Mouse (Mus musculus) embryonic facial prominence, embryonic 11.5 days (tissue): Measurements from ENCODE around the gene Gpr37. TPM values are rescaled to one million over a fixed set of nuclear protein-coding genes. Genes with fewer than 3 reads are reported as not detected.

ENCODE experiments used
- ATAC-seq: fragments of 200-750 bp; cut with Nextera tagmentation; replicated peaks from 2 replicates; pipeline ENCODE4 v1.8.0; 2017; ENCODE audit warnings: low read depth; ENCODE audit not compliant: insufficient number of reproducible peaks, low FRiP score, low TSS enrichment
- DNase-seq: peaks from one replicate; pipeline ENCODE4 v3.0.0-alpha.2; 2015; ENCODE audit warnings: low spot score
- H3K27ac ChIP-seq: fragments of 300-500 bp; sonication (generic); replicated peaks from 2 replicates; pipeline ENCODE4 v1.5.1; 2014; ENCODE audit warnings: mild to moderate bottlenecking, low read depth, low read length, control low read depth
- H3K27me3 ChIP-seq: fragments of 300-500 bp; sonication (generic); 2 replicates; pipeline ENCODE4 v1.6.1; 2014; ENCODE audit warnings: mild to moderate bottlenecking, low read length, moderate library complexity, mixed read lengths; ENCODE audit not compliant: control insufficient read depth, insufficient read depth
- H3K36me3 ChIP-seq: fragments of 300-500 bp; sonication (generic); replicated peaks from 2 replicates; pipeline ENCODE4 v1.6.1; 2014; ENCODE audit warnings: low read depth, mild to moderate bottlenecking, low read length, moderate library complexity, mixed read lengths; ENCODE audit not compliant: control insufficient read depth, insufficient read depth
- H3K4me1 ChIP-seq: fragments of 300-500 bp; sonication (generic); 2 replicates; pipeline ENCODE4 v1.6.1; 2014; ENCODE audit warnings: low read length, mixed read lengths; ENCODE audit not compliant: control insufficient read depth, insufficient read depth
- H3K4me2 ChIP-seq: fragments of 300-500 bp; sonication (generic); 2 replicates; pipeline ENCODE4 v1.6.1; 2014; ENCODE audit warnings: low read depth, mild to moderate bottlenecking, control low read depth, low read length, moderate library complexity
- H3K4me3 ChIP-seq: fragments of 300-500 bp; sonication (generic); 2 replicates; pipeline ENCODE4 v1.5.1; 2014; ENCODE audit warnings: low read depth, low read length, control low read depth
- H3K9ac ChIP-seq: fragments of 300-500 bp; sonication (generic); replicated peaks from 2 replicates; pipeline ENCODE4 v1.6.1; 2014; ENCODE audit warnings: mild to moderate bottlenecking, control low read depth, low read length
- H3K9me3 ChIP-seq: fragments of 300-500 bp; sonication (generic); replicated peaks from 2 replicates; pipeline ENCODE4 v1.6.1; 2016; ENCODE audit warnings: mild to moderate bottlenecking, low read length, inconsistent platforms, mixed read lengths; ENCODE audit not compliant: control insufficient read depth
- WGBS: fragments of 180-500 bp; shearing (Covaris S2); extraction: QIAGEN DNeasy Blood & Tissue Kit; methylation state at CpG from one replicate; pipeline ENCODE4 v1.1.7; 2014; 5-methylcytosine and 5-hydroxymethylcytosine counted together
- polyA plus RNA-seq: library from polyadenylated mRNA; unstranded; fragments of >200 nt; fragmentation: Nextera tagmentation; extraction: Ambion mirVana; gene quantifications from 2 replicates; pipeline ENCODE4 v1.2.1, GENCODE M21; 2014

Gene Gpr37
- polyA plus RNA-seq = 1.6 and 1.7 TPM in 2 replicates

DNA sequence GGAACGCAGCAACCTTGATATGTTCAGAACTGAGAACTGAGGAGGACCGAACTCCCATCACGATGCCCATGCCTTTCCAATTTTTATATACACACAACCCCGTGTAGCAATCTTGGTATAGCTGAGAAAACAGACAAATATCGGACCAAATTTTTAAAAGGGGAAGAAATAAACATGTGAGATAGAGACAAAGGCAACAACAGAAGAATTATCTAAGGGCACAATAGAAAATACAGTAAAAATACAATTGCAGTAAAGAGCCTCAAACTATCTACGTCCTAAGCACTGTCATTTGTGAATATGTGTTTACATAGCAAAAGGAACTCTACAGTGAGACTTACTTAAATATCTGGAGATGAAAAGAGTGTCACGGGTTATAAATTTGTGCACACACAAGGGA, at the start of gene Gpr37:
Gene Gpr37, minus strand, starts transcription at position 101 of the 400 bp plus-strand sequence.
- Histone ChIP-seq H3K4me2 (peak within 1 kb of the TSS; percentile 94), H3K36me3 (no peaks in the 10 kb centered on the region), H3K27me3 (peaks cover 9% of the 10 kb centered on the region; the same call in 1 of the 2 replicates), H3K9ac (peak within 1 kb of the TSS; percentile 59), H3K27ac (no peak within 1 kb of the TSS), H3K9me3 (no peaks in the 10 kb centered on the region), H3K4me3 (peak within 1 kb of the TSS; percentile 46), H3K4me1 (peaks cover 2% of the 10 kb centered on the region; the same call in 1 of the 2 replicates)
- WGBS = 40% methylated on average over 7 of the region's 7 CpGs
- ATAC-seq = peak; percentile 47; the same call in 1 of the 2 replicates
- DNase-seq = no peak

DNA sequence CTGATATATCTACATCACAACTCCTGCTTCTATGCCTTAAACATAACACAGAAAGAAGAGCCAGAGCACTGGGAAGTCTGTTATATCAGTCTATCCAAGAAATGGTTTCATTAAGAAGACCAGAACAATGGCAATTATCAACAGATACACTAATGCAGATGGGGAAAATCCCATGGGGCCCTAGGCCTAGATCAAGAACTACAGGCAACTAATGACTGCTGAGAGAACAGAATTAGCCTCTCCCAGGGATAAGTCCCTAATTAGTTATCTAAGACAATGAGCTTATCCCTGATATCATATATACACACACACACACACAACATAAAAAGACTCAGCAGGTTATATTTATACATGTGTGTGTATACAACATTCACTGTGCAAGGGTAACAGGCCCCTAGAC, 46.0 kb upstream of the Gpr37 start:
- Histone ChIP-seq H3K27ac (no peak overlapping the region), H3K4me3 (no peak overlapping the region), H3K36me3 (no peaks in the 10 kb centered on the region), H3K9ac (no peak overlapping the region), H3K4me1 (no peaks in the 10 kb centered on the region), H3K27me3 (no peaks in the 10 kb centered on the region), H3K4me2 (no peak overlapping the region), H3K9me3 (no peaks in the 10 kb centered on the region)
- no peak for DNase-seq
- ATAC-seq = no peak

GRCm38 (mm10) chr6:25726560-25726959, 36.0 kb upstream of the Gpr37 start:
- no peaks in the 10 kb centered on the region for H3K27me3 ChIP-seq
- ATAC-seq (no peak), DNase-seq (no peak)
- no peaks in the 10 kb centered on the region for H3K36me3 ChIP-seq
- no peak overlapping the region for H3K4me3 ChIP-seq
- 82% methylated on average over 1 of the region's 1 CpGs for WGBS
- no peaks in the 10 kb centered on the region for H3K9me3 ChIP-seq
- no peak overlapping the region for H3K4me2 ChIP-seq
- H3K27ac ChIP-seq = no peak overlapping the region
- no peak overlapping the region for H3K9ac ChIP-seq
- no peaks in the 10 kb centered on the region for H3K4me1 ChIP-seq

DNA sequence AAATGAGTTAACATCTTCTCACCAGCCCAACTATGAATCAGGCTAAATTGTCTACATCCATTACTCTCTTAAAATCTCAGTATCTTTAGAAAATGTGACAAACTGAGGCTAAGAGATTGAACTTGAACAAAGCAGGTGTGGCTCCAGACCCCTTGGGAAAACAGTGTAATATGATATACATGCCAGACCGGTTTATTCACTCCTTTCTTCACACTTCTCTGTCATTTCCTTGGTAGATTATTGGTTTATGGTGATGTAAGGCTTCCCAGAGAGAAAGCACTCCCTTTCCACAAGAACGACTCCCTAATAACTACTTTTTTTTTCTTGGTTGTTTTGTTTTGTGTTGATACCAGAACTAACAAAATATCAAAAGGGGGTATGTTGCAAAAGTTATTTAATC, 20.1 kb upstream of the Gpr37 start:
- H3K9me3 ChIP-seq = no peaks in the 10 kb centered on the region
- DNase-seq (peak; percentile 30), ATAC-seq (no peak)
- no peak overlapping the region for H3K27ac ChIP-seq
- H3K27me3 ChIP-seq = no peaks in the 10 kb centered on the region
- no peak overlapping the region for H3K9ac ChIP-seq
- no peak overlapping the region for H3K4me2 ChIP-seq
- H3K4me1 ChIP-seq = no peaks in the 10 kb centered on the region
- H3K4me3 ChIP-seq = no peak overlapping the region
- WGBS = 35% methylated on average over 2 of the region's 2 CpGs
- H3K36me3 ChIP-seq = no peaks in the 10 kb centered on the region

DNA sequence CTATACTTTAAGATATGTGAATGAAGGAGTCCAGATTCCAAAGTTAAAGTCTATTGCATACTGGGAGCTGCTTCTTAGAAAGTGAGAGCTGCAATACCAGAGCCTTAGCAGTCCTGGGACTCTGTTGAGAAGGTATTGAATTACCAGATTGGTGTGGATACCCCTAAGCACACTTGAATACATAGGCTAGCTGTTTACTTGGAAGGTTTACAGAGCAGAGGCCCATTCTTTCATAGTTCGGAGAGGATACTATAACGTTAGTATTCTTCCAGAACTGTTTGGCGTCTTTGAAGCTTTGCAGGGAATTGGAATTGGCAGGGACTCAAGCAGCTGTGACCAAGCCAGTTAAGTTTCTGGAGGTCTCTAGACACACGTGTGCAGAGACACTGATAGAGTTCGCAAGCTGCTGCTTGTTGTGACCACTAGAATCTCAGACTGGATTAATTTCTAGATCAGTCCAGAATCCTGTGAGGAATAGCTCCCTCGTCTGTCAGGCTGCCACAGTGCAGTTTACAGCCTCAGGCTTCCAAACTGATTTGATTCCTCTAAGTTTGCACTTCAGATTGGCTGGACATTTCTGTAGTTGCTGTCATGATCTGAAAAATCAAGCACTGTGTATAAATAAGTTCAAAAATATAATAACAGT, 18.8 kb upstream of the Gpr37 start:
- H3K9me3 ChIP-seq = no peaks in the 10 kb centered on the region
- no peaks in the 10 kb centered on the region for H3K27me3 ChIP-seq
- H3K4me1 ChIP-seq = no peaks in the 10 kb centered on the region
- H3K36me3 ChIP-seq = no peaks in the 10 kb centered on the region
- H3K4me2 ChIP-seq = no peak overlapping the region
- 52% methylated on average over 6 of the region's 6 CpGs for WGBS
- DNase-seq (peak; percentile 67), ATAC-seq (no peak)
- no peak overlapping the region for H3K9ac ChIP-seq
- no peak overlapping the region for H3K27ac ChIP-seq
- H3K4me3 ChIP-seq = no peak overlapping the region

GRCm38 (mm10) chr6:25699956-25700355, 9.4 kb upstream of the Gpr37 start:
- no peaks in the 10 kb centered on the region for H3K9me3 ChIP-seq
- WGBS = 34% methylated on average over 2 of the region's 2 CpGs

DNA sequence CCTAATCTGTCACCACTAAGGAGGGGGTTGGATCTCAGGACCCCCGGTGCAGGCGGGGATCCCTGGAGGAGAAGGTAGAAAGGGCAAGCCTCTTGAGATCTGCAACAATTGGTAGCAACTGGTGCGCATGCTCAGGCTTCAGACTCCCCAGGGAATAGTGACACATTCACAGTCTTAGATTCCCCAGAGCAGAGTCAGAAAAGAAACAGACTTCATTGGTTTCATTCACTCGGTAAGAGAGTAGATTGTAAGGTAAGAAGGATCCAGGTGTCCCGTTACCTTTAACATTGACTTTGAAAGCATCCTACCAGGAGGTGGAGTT, 284 bp downstream of the Gpr37 start:
- Histone ChIP-seq H3K4me3 (peak overlapping the region; percentile 46), H3K9me3 (no peaks in the 10 kb centered on the region), H3K27ac (no peak overlapping the region), H3K9ac (peak overlapping the region; percentile 59; the same call in 1 of the 2 replicates), H3K4me1 (peaks cover 2% of the 10 kb centered on the region; the same call in 1 of the 2 replicates), H3K4me2 (peak overlapping the region; percentile 94), H3K27me3 (peaks cover 9% of the 10 kb centered on the region; the same call in 1 of the 2 replicates), H3K36me3 (no peaks in the 10 kb centered on the region)
- ATAC-seq (peak; percentile 78), DNase-seq (peak; percentile 73)
- 2% methylated on average over 5 of the region's 5 CpGs for WGBS

More at GRCm38 (mm10) chr6:25699956-25700355, 9.4 kb upstream of the Gpr37 start:
- no peak overlapping the region for H3K9ac ChIP-seq
- H3K27ac ChIP-seq = no peak overlapping the region
- no peak overlapping the region for H3K4me2 ChIP-seq
- no peaks in the 10 kb centered on the region for H3K27me3 ChIP-seq
- ATAC-seq (no peak), DNase-seq (no peak)
- no peak overlapping the region for H3K4me3 ChIP-seq
- no peaks in the 10 kb centered on the region for H3K4me1 ChIP-seq
- no peaks in the 10 kb centered on the region for H3K36me3 ChIP-seq

DNA sequence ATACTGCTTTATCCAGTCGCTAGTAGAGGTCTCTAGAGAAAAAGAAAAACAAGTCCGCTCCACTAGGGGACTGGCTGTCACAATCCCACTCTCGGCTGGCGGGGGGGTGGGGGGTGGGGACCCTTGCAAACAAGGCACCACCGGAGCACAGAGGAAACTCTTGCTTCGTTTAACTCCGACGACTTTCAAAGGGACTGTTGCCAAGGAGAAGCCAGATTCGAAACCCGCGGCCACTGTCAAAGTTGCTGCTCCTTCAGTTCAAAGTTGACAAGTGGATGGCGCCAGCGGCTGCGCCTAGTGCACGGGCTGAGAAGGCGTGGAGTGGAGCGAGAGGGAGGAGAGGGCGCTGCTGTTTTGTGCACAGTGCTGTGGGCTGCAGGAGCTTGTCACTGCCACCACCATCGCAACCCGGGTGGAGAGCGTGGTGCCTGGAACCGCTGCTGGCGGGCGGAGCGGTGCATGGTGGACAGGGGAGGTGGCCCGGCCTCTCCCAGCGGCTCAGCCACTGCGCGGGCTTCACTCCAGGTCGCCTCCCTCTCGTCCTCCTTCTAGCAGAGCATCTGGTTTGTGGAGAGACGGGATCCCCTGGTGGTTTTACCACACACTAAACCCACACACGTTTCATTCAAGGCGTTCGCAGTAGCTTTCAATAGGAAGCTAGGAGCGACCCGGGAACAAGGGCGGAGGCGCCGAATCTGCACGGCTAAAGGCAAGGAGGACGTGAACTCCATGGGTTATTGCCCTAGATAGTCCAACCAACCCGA, 827 bp downstream of the Gpr37 start:
- Histone ChIP-seq H3K4me1 (peaks cover 2% of the 10 kb centered on the region; the same call in 1 of the 2 replicates), H3K9ac (peak overlapping the region; percentile 59), H3K27ac (no peak overlapping the region), H3K4me3 (peak overlapping the region; percentile 46), H3K27me3 (peaks cover 9% of the 10 kb centered on the region; the same call in 1 of the 2 replicates), H3K4me2 (peak overlapping the region; percentile 94), H3K9me3 (no peaks in the 10 kb centered on the region), H3K36me3 (no peaks in the 10 kb centered on the region)
- ATAC-seq (peak; percentile 82), DNase-seq (peak; percentile 59)
- WGBS = 0% methylated on average over 43 of the region's 43 CpGs
